ENCODE assay signal across 22 mouse cellular contexts in the genomic region with DNA sequence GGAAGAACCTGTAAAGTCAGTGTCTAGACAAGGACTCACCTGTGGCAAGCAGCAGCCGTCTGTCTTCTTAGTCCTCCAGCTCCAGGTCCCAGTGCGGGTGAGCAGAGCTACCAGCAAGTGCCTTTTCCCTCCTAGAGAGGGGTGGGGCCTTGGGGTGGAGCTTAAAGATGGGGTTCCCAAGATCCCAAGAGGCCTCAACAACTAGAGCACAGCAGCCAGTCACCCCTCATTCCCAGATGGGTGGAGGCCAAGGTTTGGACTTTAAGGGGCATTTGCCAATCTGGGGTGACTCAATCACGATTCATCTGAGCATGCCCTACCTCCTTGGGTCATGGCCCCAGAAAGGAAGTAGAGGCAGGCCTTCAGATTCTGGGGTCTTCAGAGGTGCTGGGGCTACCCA. TPM values are rescaled to one million over a fixed set of nuclear protein-coding genes. Genes with fewer than 3 reads are reported as not detected.
"Had no signal": no experiment of that assay in that cellular context is flagged by ENCODE, and none has a peak within 500 bp of the region (broad histone marks: within the 10 kb centered on the region; RNA-seq: fewer than 3 reads in every experiment).

No protein-coding gene starts in this region.

- H3K36me3 ChIP-seq: lung, embryonic 15.5 days; neural tube, embryonic 12.5 days had no signal

- DNase-seq: kidney, adult 2 months; layer of hippocampus, adult 9-11 months; lung, adult 18-20 months; lung, postnatal 10 days; lung, postnatal 36 days; midbrain, embryonic 14.5 days; right cerebral cortex, adult 18-20 months; right cerebral cortex, postnatal 25 days; spleen, adult 18-20 months; thymus, postnatal 25 days had no signal

- H3K9ac ChIP-seq: liver, embryonic 14.5 days; neural tube, embryonic 12.5 days had no signal

- H3K27ac ChIP-seq: liver, embryonic 14.5 days; neural tube, embryonic 12.5 days had no signal

- H3K4me3 ChIP-seq: neural tube, embryonic 12.5 days had no signal

- H3K9me3 ChIP-seq: lung, embryonic 15.5 days; megakaryocyte, embryonic 14.5 days; midbrain, embryonic 10.5 days; neural tube, embryonic 12.5 days; neural tube, embryonic 15.5 days had no signal

RNA-seq across cellular contexts. Expression of a gene that starts 2.5 kb away (rescaled TPM):
- polyA plus RNA-seq: kidney, embryonic 14.5 days; limb, embryonic 11.5 days; liver, embryonic 11.5 days; liver, embryonic 14.5 days; midbrain, embryonic 14.5 days had no signal

RNA-seq across cellular contexts. Expression of a gene that starts 3.2 kb away (rescaled TPM):
- polyA plus RNA-seq: large intestine, adult 2 months; limb, embryonic 11.5 days; liver, embryonic 14.5 days; lung, embryonic 15.5 days; midbrain, embryonic 10.5 days; midbrain, embryonic 14.5 days; neural tube, embryonic 12.5 days; neural tube, embryonic 15.5 days; thymus, postnatal 0 days had no signal

RNA-seq across cellular contexts. Expression of a gene that starts 5.6 kb away (rescaled TPM):
- polyA plus RNA-seq: limb, embryonic 11.5 days; limb, embryonic 14.5 days; lung, embryonic 15.5 days; midbrain, embryonic 10.5 days; midbrain, embryonic 14.5 days; neural tube, embryonic 12.5 days; neural tube, embryonic 15.5 days; thymus, postnatal 0 days had no signal
